Mouse (Mus musculus) left cerebral cortex, postnatal 36 days (tissue): ENCODE measurements at regions not wholly inside any gene's neighbourhood (a gene's known extent, or its start where the extent isn't known, plus 50 kb on each side); places are given as distances from the start of the nearest gene placed in this dataset.

Experiments used
- DNase-seq, 2 experiments: peaks; one replicate each; pipeline ENCODE4 v3.0.0; 2021 to 2022; ENCODE audit warnings: low spot score in 2 of 2, mixed read lengths in 1 of 2
- intact Hi-C: fragments of 180-260 bp; cut with DNase I; formaldehyde crosslinking; loops from one replicate; pipeline ENCODE4 v1.15.1; 2025

- intact Hi-C loops: no loop called here
- no peak for DNase-seq
Observed at GRCm38 (mm10) chr13:53055697-53056096, 74.8 kb upstream of the Nfil3 start.

- intact Hi-C loops: loop anchor here (2.0 kb wide), 1 partner anchor 18 kb away; no protein-coding TSS in a partner anchor
Observed at GRCm38 (mm10) chr13:53053211-53053610, 72.3 kb upstream of the Nfil3 start.

GRCm38 (mm10) chr13:53052806-53053205 lies 71.9 kb upstream of the Nfil3 start:
- intact Hi-C loops: loop anchor here (2.0 kb wide), 1 partner anchor 18 kb away; no protein-coding TSS in a partner anchor
- DNase-seq: no peak

More at GRCm38 (mm10) chr13:53053211-53053610, 72.3 kb upstream of the Nfil3 start:
- DNase-seq: no peak

GRCm38 (mm10) chr13:53052188-53052587 lies 71.3 kb upstream of the Nfil3 start:
- intact Hi-C loops: loop anchor here (2.0 kb wide), 1 partner anchor 17 kb away; no protein-coding TSS in a partner anchor
- no peak for DNase-seq

- intact Hi-C loops: no loop called here
- DNase-seq: no peak
Observed at GRCm38 (mm10) chr13:53051386-53051785, 70.5 kb upstream of the Nfil3 start.

- intact Hi-C loops: no loop called here
- DNase-seq: no peak
Observed at GRCm38 (mm10) chr13:53049176-53049575, 68.3 kb upstream of the Nfil3 start.

- intact Hi-C loops: no loop called here
- DNase-seq: no peak
Observed at GRCm38 (mm10) chr13:53033189-53033943, 52.5 kb upstream of the Nfil3 start.
